Mouse (Mus musculus) liver, embryonic 16.5 days (tissue): ENCODE data around the gene Gm11937. TPM values are rescaled to one million over a fixed set of nuclear protein-coding genes. Genes with fewer than 3 reads are reported as not detected.
"Not testable (repeated sequence)": the region's sequence is repeated elsewhere in the genome, so short reads cannot be mapped to it uniquely, and the experiment has no call there.

ENCODE experiments used
- ATAC-seq: fragments of 200-750 bp; cut with Nextera tagmentation; 2 replicates; pipeline ENCODE4 v1.8.0; 2017; ENCODE audit warnings: low read depth, mild to moderate bottlenecking, moderate number of reproducible peaks, moderate library complexity
- H3K27ac ChIP-seq: fragments of 300-500 bp; sonication (generic); 2 replicates; pipeline ENCODE4 v1.5.1; 2014; ENCODE audit warnings: mild to moderate bottlenecking, low read length
- H3K27me3 ChIP-seq: fragments of 300-500 bp; sonication (generic); 2 replicates; pipeline ENCODE4 v1.6.1; 2014; ENCODE audit warnings: low read depth, low read length, mixed read lengths; ENCODE audit not compliant: control insufficient read depth, insufficient read depth
- H3K36me3 ChIP-seq: fragments of 300-500 bp; sonication (generic); 2 replicates; pipeline ENCODE4 v1.6.1; 2014; ENCODE audit warnings: mild to moderate bottlenecking; ENCODE audit not compliant: control insufficient read depth, insufficient read depth
- H3K4me1 ChIP-seq: fragments of 300-500 bp; sonication (generic); 2 replicates; pipeline ENCODE4 v1.6.1; 2014; ENCODE audit warnings: low read depth, low read length, mixed read lengths; ENCODE audit not compliant: control insufficient read depth
- H3K4me2 ChIP-seq: fragments of 300-500 bp; sonication (generic); 2 replicates; pipeline ENCODE4 v1.6.1; 2014; ENCODE audit warnings: low read depth, low read length, mixed read lengths
- H3K4me3 ChIP-seq: fragments of 300-500 bp; sonication (generic); 2 replicates; pipeline ENCODE4 v1.5.1; 2014; ENCODE audit warnings: low read depth, mild to moderate bottlenecking, low read length
- H3K9ac ChIP-seq: fragments of 300-500 bp; sonication (generic); 2 replicates; pipeline ENCODE4 v1.6.1; 2014; ENCODE audit warnings: low read depth, low read length
- H3K9me3 ChIP-seq: fragments of 300-500 bp; sonication (generic); replicated peaks from 2 replicates; pipeline ENCODE4 v1.6.1; 2016; ENCODE audit warnings: low read length; ENCODE audit not compliant: control insufficient read depth
- WGBS: fragments of 180-500 bp; shearing (Covaris S2); extraction: QIAGEN DNeasy Blood & Tissue Kit; methylation state at CpG from one replicate; pipeline ENCODE4 v1.1.7; 2014; ENCODE audit not compliant: insufficient replicate concordance; 5-methylcytosine and 5-hydroxymethylcytosine counted together
- polyA plus RNA-seq: library from polyadenylated mRNA; unstranded; fragments of >200 nt; fragmentation: Nextera tagmentation; extraction: Ambion mirVana; gene quantifications from 2 replicates; pipeline ENCODE4 v1.2.1, GENCODE M21; 2015

Gm11937 gene
- polyA plus RNA-seq, 1 experiment from 2014 or later = not detected

GRCm38 (mm10) chr11:99597742-99598141 lies 12.2 kb downstream of the Gm11937 start, which contains the start of gene Krtap9-3:
Gene Krtap9-3, minus strand, starts transcription at chr11:99598105.
- not testable (repeated sequence) for ATAC-seq, H3K9ac ChIP-seq, H3K4me3 ChIP-seq, H3K36me3 ChIP-seq, H3K4me2 ChIP-seq, H3K9me3 ChIP-seq, H3K27me3 ChIP-seq, H3K4me1 ChIP-seq, H3K27ac ChIP-seq
- 76% methylated on average over 4 of the region's 6 CpGs for WGBS

GRCm38 (mm10) chr11:99590981-99591380 lies 19.0 kb downstream of the Gm11937 start, which contains the start of gene Krtap1-3:
Gene Krtap1-3, minus strand, starts transcription at chr11:99591339.
- Histone ChIP-seq H3K4me2 (no peak within 1 kb of the TSS), H3K9ac (no peak within 1 kb of the TSS), H3K9me3 (no peaks in the 10 kb centered on the region), H3K36me3 (no peaks in the 10 kb centered on the region), H3K27ac (no peak within 1 kb of the TSS), H3K4me3 (no peak within 1 kb of the TSS), H3K4me1 (no peaks in the 10 kb centered on the region), H3K27me3 (no peaks in the 10 kb centered on the region)
- ATAC-seq = no peak
- WGBS = 72% methylated on average over 6 of the region's 6 CpGs

GRCm38 (mm10) chr11:99585096-99585495 lies 24.9 kb downstream of the Gm11937 start:
- Histone ChIP-seq H3K9me3 (no peaks in the 10 kb centered on the region), H3K27me3 (no peaks in the 10 kb centered on the region), H3K4me1 (no peaks in the 10 kb centered on the region), H3K36me3 (no peaks in the 10 kb centered on the region), H3K9ac (no peak overlapping the region), H3K4me2 (no peak overlapping the region), H3K4me3 (no peak overlapping the region), H3K27ac (no peak overlapping the region)
- ATAC-seq = no peak
- 69% methylated on average over 7 of the region's 7 CpGs for WGBS

GRCm38 (mm10) chr11:99583245-99583704 lies 26.7 kb downstream of the Gm11937 start, which contains the start of gene Krtap1-4:
Gene Krtap1-4, minus strand, starts transcription at chr11:99583654.
- no peaks in the 10 kb centered on the region for H3K9me3 ChIP-seq
- 67% methylated on average over 5 of the region's 5 CpGs for WGBS
- no peaks in the 10 kb centered on the region for H3K36me3 ChIP-seq
- H3K27me3 ChIP-seq = no peaks in the 10 kb centered on the region
- H3K27ac ChIP-seq = no peak within 1 kb of the TSS
- no peaks in the 10 kb centered on the region for H3K4me1 ChIP-seq
- H3K9ac ChIP-seq = no peak within 1 kb of the TSS
- ATAC-seq = no peak
- no peak within 1 kb of the TSS for H3K4me3 ChIP-seq
- H3K4me2 ChIP-seq = no peak within 1 kb of the TSS

- H3K9me3 ChIP-seq = no peaks in the 10 kb centered on the region
- no peaks in the 10 kb centered on the region for H3K27me3 ChIP-seq
- no peaks in the 10 kb centered on the region for H3K4me1 ChIP-seq
- H3K4me3 ChIP-seq = no peak overlapping the region
- no peak overlapping the region for H3K27ac ChIP-seq
- H3K9ac ChIP-seq = no peak overlapping the region
- H3K4me2 ChIP-seq = no peak overlapping the region
- ATAC-seq = no peak
- H3K36me3 ChIP-seq = no peaks in the 10 kb centered on the region
- WGBS = 60% methylated on average over 6 of the region's 6 CpGs
Measured at GRCm38 (mm10) chr11:99581564-99581963, 28.4 kb downstream of the Gm11937 start.

- ATAC-seq = no peak
- Histone ChIP-seq H3K9me3 (no peaks in the 10 kb centered on the region), H3K9ac (no peak overlapping the region), H3K4me2 (no peak overlapping the region), H3K4me3 (no peak overlapping the region), H3K27ac (no peak overlapping the region), H3K27me3 (no peaks in the 10 kb centered on the region), H3K36me3 (no peaks in the 10 kb centered on the region), H3K4me1 (no peaks in the 10 kb centered on the region)
- 72% methylated on average over 5 of the region's 5 CpGs for WGBS
Measured at GRCm38 (mm10) chr11:99581051-99581450, 28.9 kb downstream of the Gm11937 start.

GRCm38 (mm10) chr11:99580636-99581035 lies 29.4 kb downstream of the Gm11937 start, which contains the start of gene Krtap1-5:
Gene Krtap1-5, minus strand, starts transcription at chr11:99581016.
- Histone ChIP-seq H3K9ac (no peak within 1 kb of the TSS), H3K27ac (no peak within 1 kb of the TSS), H3K9me3 (no peaks in the 10 kb centered on the region), H3K4me3 (no peak within 1 kb of the TSS), H3K4me1 (no peaks in the 10 kb centered on the region), H3K27me3 (no peaks in the 10 kb centered on the region), H3K4me2 (no peak within 1 kb of the TSS), H3K36me3 (no peaks in the 10 kb centered on the region)
- ATAC-seq = no peak
- WGBS = 77% methylated on average over 6 of the region's 6 CpGs

- WGBS = 5% methylated on average over 7 of the region's 7 CpGs
- no peak for ATAC-seq
- Histone ChIP-seq H3K27me3 (no peaks in the 10 kb centered on the region), H3K9ac (no peak overlapping the region), H3K4me1 (no peaks in the 10 kb centered on the region), H3K4me3 (no peak overlapping the region), H3K27ac (no peak overlapping the region), H3K9me3 (no peaks in the 10 kb centered on the region), H3K36me3 (no peaks in the 10 kb centered on the region), H3K4me2 (no peak overlapping the region)
Measured at GRCm38 (mm10) chr11:99574106-99574505, 35.9 kb downstream of the Gm11937 start.

- H3K4me2 ChIP-seq = no peak overlapping the region
- 47% methylated on average over 4 of the region's 4 CpGs for WGBS
- H3K27me3 ChIP-seq = no peaks in the 10 kb centered on the region
- H3K36me3 ChIP-seq = no peaks in the 10 kb centered on the region
- H3K9ac ChIP-seq = no peak overlapping the region
- H3K4me3 ChIP-seq = no peak overlapping the region
- H3K4me1 ChIP-seq = no peaks in the 10 kb centered on the region
- H3K9me3 ChIP-seq = no peaks in the 10 kb centered on the region
- no peak overlapping the region for H3K27ac ChIP-seq
- no peak for ATAC-seq
Measured at GRCm38 (mm10) chr11:99573164-99573563, 36.8 kb downstream of the Gm11937 start.
